Mouse (Mus musculus) regulatory T cell (primary cell): ENCODE measurements around the gene Arl5a.

Source experiments
- in situ Hi-C: fragments of 300-600 bp; cut with MboI, MseI; formaldehyde crosslinking; loops from one replicate; pipeline ENCODE4 v1.15.1; 2025; ENCODE audit warnings: high pct_unique_total_duplicates

Arl5a gene

DNA sequence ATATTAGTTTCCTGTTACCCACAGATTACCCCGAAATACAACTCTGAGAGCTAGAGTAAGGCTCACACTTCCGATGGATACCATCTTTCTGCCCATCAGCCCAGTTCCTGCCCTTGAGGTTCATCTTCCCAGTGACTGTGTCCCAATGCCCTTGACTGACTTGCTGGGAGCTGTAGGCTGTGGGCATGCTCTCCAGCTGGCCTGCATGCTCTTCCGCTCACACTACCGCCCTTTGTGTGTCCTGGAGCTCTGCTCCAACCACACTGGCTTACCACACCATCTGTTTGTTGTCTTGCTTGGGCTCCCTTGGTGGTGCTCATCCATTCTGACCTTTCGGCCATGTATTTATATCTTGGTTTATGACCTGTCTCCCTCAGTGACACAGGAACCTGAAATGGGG, 57.0 kb downstream of the Arl5a start:
- in situ Hi-C loops = loop anchor here (10.0 kb wide), 1 partner anchor 833 kb away; no protein-coding TSS in a partner anchor

DNA sequence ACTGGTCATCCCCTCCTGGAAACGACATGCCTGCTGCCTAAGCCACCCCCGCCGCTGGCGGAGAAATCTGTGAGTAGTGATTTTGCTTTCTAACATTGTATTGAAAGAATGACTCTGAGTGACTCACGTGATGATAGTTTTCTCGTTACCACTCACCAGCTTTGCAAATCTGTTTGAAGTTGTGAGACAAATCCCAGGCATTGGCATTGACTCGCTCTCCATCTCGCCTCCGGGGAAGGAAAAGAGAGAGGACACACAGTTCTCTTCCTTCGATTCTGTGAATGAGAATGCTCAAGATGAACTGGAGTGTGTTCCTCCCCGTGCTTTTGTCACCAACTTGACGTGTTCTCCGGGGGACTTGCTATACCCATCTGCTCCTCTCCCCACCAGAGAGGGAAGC, 57.5 kb downstream of the Arl5a start:
- in situ Hi-C loops = loop anchor here (10.0 kb wide), 1 partner anchor 832 kb away; no protein-coding TSS in a partner anchor

DNA sequence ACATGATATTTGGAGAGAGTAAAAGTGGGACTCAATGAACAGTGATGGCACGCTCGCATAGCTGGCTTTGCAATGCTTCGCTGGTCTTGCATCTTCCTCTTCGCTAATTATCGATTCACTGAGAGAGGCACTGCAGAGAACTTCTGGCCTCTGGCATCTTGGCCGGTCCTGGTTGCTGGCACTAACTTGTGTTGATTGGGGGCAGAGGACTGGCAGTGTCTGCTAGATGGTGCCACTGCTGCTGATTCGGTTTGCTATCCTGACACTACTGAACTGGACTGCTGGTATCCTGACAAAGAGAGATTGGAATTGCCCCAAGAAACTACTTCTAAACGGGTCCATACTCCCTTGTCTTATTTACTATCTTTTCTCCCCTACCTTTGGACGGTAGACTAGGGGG, 63.6 kb downstream of the Arl5a start:
- in situ Hi-C loops = loop anchor here (10.0 kb wide), 1 partner anchor 826 kb away; no protein-coding TSS in a partner anchor

DNA sequence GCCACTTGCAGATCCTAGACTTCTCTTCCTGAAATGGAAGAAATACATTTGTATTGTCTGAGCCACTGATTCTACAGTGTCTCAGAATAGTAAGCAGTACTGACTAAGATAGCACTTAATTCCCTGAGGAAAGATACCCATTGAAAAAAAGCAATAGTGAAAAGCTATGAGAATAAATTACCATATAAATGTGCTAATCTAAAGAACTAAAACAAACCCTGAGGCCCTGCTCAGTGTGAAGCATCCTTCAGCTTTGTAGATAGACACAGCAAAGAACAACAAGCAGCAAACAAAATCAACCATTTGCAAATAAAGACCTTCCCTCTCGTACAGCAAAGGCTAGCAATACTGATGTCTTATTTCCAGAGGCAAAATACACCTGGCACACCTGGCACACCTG, 65.0 kb downstream of the Arl5a start:
- in situ Hi-C loops = loop anchor here (10.0 kb wide), 1 partner anchor 825 kb away; no protein-coding TSS in a partner anchor

DNA sequence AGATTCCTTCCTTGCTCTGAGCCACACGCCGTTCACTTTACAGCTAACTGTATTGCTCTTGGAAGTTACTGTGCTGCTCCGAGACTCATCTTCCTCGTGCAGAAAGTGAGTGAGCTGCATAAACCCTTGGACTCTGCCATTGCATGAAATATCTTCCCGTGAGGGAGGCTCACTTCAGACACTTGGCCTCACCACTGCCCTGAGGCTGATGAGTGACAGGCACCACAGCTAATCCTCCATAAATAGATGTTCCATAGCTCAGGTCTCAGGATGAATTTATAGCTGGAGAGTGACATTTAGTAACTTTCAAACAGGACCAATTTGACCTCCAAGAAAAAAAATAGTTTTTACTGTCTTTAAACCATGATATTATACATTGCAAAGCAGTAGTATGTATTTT, 66.5 kb downstream of the Arl5a start:
- in situ Hi-C loops = no loop called here

DNA sequence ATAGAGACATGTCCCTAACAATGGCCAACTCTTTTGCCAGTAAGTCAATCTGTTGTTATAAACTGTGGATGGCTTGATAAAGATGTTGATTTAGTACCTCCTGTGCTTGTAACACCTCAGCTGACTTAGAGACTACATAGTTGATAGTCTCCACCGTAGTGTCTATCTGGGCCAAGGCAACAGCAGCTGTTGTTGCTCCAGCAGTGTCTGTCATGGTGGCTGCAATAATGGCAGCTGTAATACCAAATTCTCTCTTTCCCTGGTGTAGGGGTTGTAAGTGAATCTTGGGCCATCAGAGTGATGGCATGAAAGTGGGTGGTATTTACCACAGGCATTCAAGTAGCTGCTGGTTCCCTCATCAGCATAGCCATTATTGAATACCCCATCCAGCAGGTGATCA, 73.7 kb downstream of the Arl5a start:
- in situ Hi-C loops = no loop called here
